Mouse (Mus musculus) limb, embryonic 14.5 days (tissue): ENCODE results near the gene Nptn. TPM values are rescaled to one million over a fixed set of nuclear protein-coding genes. Genes with fewer than 3 reads are reported as not detected.

Experiments
- ATAC-seq: fragments of 200-750 bp; cut with Nextera tagmentation; 2 replicates; pipeline ENCODE4 v1.8.0; 2017; ENCODE audit warnings: low read depth, moderate number of reproducible peaks, moderate TSS enrichment; ENCODE audit not compliant: low FRiP score
- DNase-seq: peaks from one replicate; pipeline ENCODE4 v3.0.0-alpha.2; 2015; ENCODE audit warnings: low spot score
- H3K27ac ChIP-seq: fragments of 300-500 bp; sonication (generic); replicated peaks from 2 replicates; pipeline ENCODE4 v1.5.1; 2014; ENCODE audit warnings: low read depth, mild to moderate bottlenecking, low read length, moderate library complexity, mixed read lengths
- H3K27me3 ChIP-seq: fragments of 300-500 bp; sonication (generic); 2 replicates; pipeline ENCODE4 v1.6.1; 2014; ENCODE audit warnings: low read length, mixed read lengths; ENCODE audit not compliant: control insufficient read depth, insufficient read depth
- H3K36me3 ChIP-seq: fragments of 300-500 bp; sonication (generic); 2 replicates; pipeline ENCODE4 v1.6.1; 2014; ENCODE audit warnings: mild to moderate bottlenecking, low read length, moderate library complexity, mixed read lengths; ENCODE audit not compliant: control insufficient read depth, insufficient read depth
- H3K4me1 ChIP-seq: fragments of 300-500 bp; sonication (generic); 2 replicates; pipeline ENCODE4 v1.6.1; 2014; ENCODE audit warnings: antibody characterized with exemption, low read length, mixed read lengths; ENCODE audit not compliant: control insufficient read depth, insufficient read depth
- H3K4me2 ChIP-seq: fragments of 300-500 bp; sonication (generic); replicated peaks from 2 replicates; pipeline ENCODE4 v1.6.1; 2014; ENCODE audit warnings: low read depth, mild to moderate bottlenecking, low read length, moderate library complexity; ENCODE audit not compliant: severe bottlenecking
- H3K4me3 ChIP-seq: fragments of 300-500 bp; sonication (generic); replicated peaks from 2 replicates; pipeline ENCODE4 v1.5.1; 2014; ENCODE audit warnings: low read length
- H3K9ac ChIP-seq: fragments of 300-500 bp; sonication (generic); 2 replicates; pipeline ENCODE4 v1.6.1; 2014; ENCODE audit warnings: mild to moderate bottlenecking, low read depth, low read length, moderate library complexity; ENCODE audit not compliant: severe bottlenecking
- H3K9me3 ChIP-seq: fragments of 300-500 bp; sonication (generic); 2 replicates; pipeline ENCODE4 v1.6.1; 2016; ENCODE audit warnings: low read length; ENCODE audit not compliant: control insufficient read depth
- POLR2A ChIP-seq: fragments of 200-500 bp; IDR thresholded peaks from 2 replicates; pipeline ENCODE4 v1.8.0; 2012; ENCODE audit warnings: inconsistent platforms, mild to moderate bottlenecking, moderate library complexity, borderline replicate concordance; ENCODE audit not compliant: insufficient read depth, insufficient read length; ENCODE audit errors: extremely low read depth
- WGBS: fragments of 180-500 bp; shearing (Covaris S2); extraction: QIAGEN DNeasy Blood & Tissue Kit; methylation state at CpG from one replicate; pipeline ENCODE4 v1.1.7; 2014; 5-methylcytosine and 5-hydroxymethylcytosine counted together
- polyA plus RNA-seq, 2 experiments: library from polyadenylated mRNA; depleted of rRNA in 1 of 2; stranded (reverse) in 1 of 2; unstranded in 1 of 2; fragments of >200 nt; fragmentation: Nextera tagmentation in 1 of 2; extraction: Ambion mirVana in 1 of 2; gene quantifications; 2 replicates each; pipeline versions ENCODE4 v1.2.1 to v1.2.3; 2012 to 2014

The Nptn gene
- polyA plus RNA-seq, 2 experiments = 135 to 335 TPM

- ATAC-seq = no peak
Observed at GRCm38 (mm10) chr9:58613790-58614189, 31.8 kb downstream of the Nptn start.

GRCm38 (mm10) chr9:58615064-58615938, 33.3 kb downstream of the Nptn start:
- Histone ChIP-seq H3K9ac (no peak overlapping the region), H3K27ac (no peak overlapping the region), H3K4me3 (no peak overlapping the region), H3K36me3 (no peaks in the 10 kb centered on the region), H3K9me3 (no peaks in the 10 kb centered on the region), H3K4me1 (0 out of 2 replicates have a peak, but pooled peaks cover 6% of the 10 kb centered on the region), H3K4me2 (no peak overlapping the region), H3K27me3 (no peaks in the 10 kb centered on the region)
- no peak for ATAC-seq
- WGBS = 70% methylated on average over 3 of the region's 3 CpGs
- DNase-seq = no peak
- TF ChIP-seq POLR2A = no peak

More at GRCm38 (mm10) chr9:58613790-58614189, 31.8 kb downstream of the Nptn start:
- Histone ChIP-seq H3K36me3 (no peaks in the 10 kb centered on the region), H3K9me3 (no peaks in the 10 kb centered on the region), H3K4me2 (no peak overlapping the region), H3K27me3 (no peaks in the 10 kb centered on the region), H3K27ac (no peak overlapping the region), H3K4me3 (no peak overlapping the region), H3K4me1 (0 out of 2 replicates have a peak, but pooled peaks cover 3% of the 10 kb centered on the region), H3K9ac (no peak overlapping the region)
- no peak for DNase-seq
- no peak for TF ChIP-seq POLR2A
- 94% methylated on average over 1 of the region's 1 CpGs for WGBS

- H3K9me3 ChIP-seq = no peaks in the 10 kb centered on the region
- no peak overlapping the region for H3K27ac ChIP-seq
- WGBS = 65% methylated on average over 1 of the region's 1 CpGs
- no peak overlapping the region for H3K4me3 ChIP-seq
- ATAC-seq (no peak), DNase-seq (no peak)
- no peak overlapping the region for H3K9ac ChIP-seq
- peaks cover 8% of the 10 kb centered on the region; the same call in 1 of the 2 replicates for H3K36me3 ChIP-seq
- peaks cover 3% of the 10 kb centered on the region; the same call in 1 of the 2 replicates for H3K4me1 ChIP-seq
- H3K4me2 ChIP-seq = no peak overlapping the region
- H3K27me3 ChIP-seq = no peaks in the 10 kb centered on the region
- TF ChIP-seq POLR2A = no peak
Observed at GRCm38 (mm10) chr9:58623009-58623408, 41.0 kb downstream of the Nptn start.

DNA sequence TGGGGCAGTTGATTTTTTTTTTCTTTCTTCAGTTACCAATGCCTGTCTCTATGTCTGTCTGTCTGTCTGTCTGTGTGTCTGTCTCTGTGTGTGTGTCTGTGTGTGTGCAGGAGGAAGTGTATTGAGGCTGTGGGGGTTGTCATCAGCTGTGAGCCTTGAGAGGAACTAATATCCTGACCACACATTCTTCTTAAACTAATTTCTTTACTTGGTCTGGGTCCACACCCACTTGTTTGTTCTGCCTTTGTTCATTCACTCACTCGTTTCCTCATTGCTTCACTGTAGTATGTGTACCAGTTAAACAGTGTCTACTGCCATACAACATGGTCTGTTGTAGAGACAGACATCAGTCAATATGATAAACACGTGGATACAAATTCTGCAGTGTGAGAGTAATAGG, 45.2 kb downstream of the Nptn start:
- Histone ChIP-seq H3K27me3 (no peaks in the 10 kb centered on the region), H3K27ac (no peak overlapping the region), H3K4me2 (no peak overlapping the region), H3K4me3 (no peak overlapping the region), H3K9me3 (no peaks in the 10 kb centered on the region), H3K36me3 (peaks cover 24% of the 10 kb centered on the region), H3K9ac (no peak overlapping the region), H3K4me1 (no peaks in the 10 kb centered on the region; the same call in 1 of the 2 replicates)
- ATAC-seq (no peak), DNase-seq (no peak)
- WGBS = 83% methylated on average over 2 of the region's 2 CpGs
- no peak for TF ChIP-seq POLR2A

- no peak for TF ChIP-seq POLR2A
- 60% methylated on average over 2 of the region's 2 CpGs for WGBS
- Histone ChIP-seq H3K27ac (no peak overlapping the region), H3K4me3 (no peak overlapping the region), H3K27me3 (no peaks in the 10 kb centered on the region), H3K9ac (no peak overlapping the region), H3K9me3 (no peaks in the 10 kb centered on the region), H3K36me3 (peaks cover 16% of the 10 kb centered on the region), H3K4me2 (no peak overlapping the region), H3K4me1 (no peaks in the 10 kb centered on the region)
- ATAC-seq = no peak
- no peak for DNase-seq
Observed at GRCm38 (mm10) chr9:58630441-58630840, 48.4 kb downstream of the Nptn start.
